Mouse (Mus musculus): ENCODE measurements at regions not wholly inside any gene's neighbourhood (a gene's known extent, or its start where the extent isn't known, plus 50 kb on each side); places are given as distances from the start of the nearest gene placed in this dataset.
"Not testable (repeated sequence)": the region's sequence is repeated elsewhere in the genome, so short reads cannot be mapped to it uniquely, and the experiment has no call there.

- DNase-seq (ENCODE audit: low spot score), result no peak
- no peak overlapping the region for H3K27ac ChIP-seq (replicated peaks)
- H3K27me3 ChIP-seq (ENCODE audit: low read depth, poor library complexity, severe bottlenecking), result no peaks in the 10 kb centered on the region
- H3K4me3 ChIP-seq, result no peak overlapping the region
- H3K9me3 ChIP-seq (replicated peaks), result no peaks in the 10 kb centered on the region
- H3K36me3 ChIP-seq, result no peaks in the 10 kb centered on the region
- H3K4me1 ChIP-seq, result no peaks in the 10 kb centered on the region
Observed at GRCm38 (mm10) chr5:39212550-39212949, 335.9 kb upstream of the Clnk start.

DNA sequence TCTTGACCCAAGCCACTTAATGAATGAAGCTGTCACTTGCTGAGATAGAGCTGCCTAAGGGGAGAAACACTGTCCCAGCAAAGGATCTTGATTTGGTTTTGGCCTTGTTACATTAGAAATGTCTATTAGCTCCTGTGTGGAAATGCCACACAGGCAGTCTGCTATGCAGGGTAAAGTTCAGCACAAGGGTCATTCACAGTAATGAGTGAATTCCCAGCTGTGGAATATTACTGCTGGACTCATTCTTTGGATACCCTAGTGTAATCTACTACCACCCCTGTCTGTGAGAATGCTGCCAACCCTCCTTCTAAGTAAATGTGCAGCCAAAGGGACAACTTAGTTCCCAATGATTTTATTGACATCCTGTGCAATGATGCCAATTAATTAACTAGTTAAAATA is 322.2 kb upstream of the Clnk start:
- H3K27me3 ChIP-seq (ENCODE audit: low read depth, poor library complexity, severe bottlenecking), result no peaks in the 10 kb centered on the region
- no peaks in the 10 kb centered on the region for H3K4me1 ChIP-seq
- no peaks in the 10 kb centered on the region for H3K9me3 ChIP-seq (replicated peaks)
- H3K4me3 ChIP-seq, result no peak overlapping the region
- H3K36me3 ChIP-seq, result no peaks in the 10 kb centered on the region
- no peak overlapping the region for H3K27ac ChIP-seq (replicated peaks)
- no peak for DNase-seq (ENCODE audit: low spot score)

GRCm38 (mm10) chr5:39191153-39191552 is 314.5 kb upstream of the Clnk start:
- H3K4me3 ChIP-seq; H3K9me3 ChIP-seq (replicated peaks); H3K27ac ChIP-seq (replicated peaks); H3K4me1 ChIP-seq; H3K36me3 ChIP-seq; H3K27me3 ChIP-seq (ENCODE audit: low read depth, poor library complexity, severe bottlenecking); DNase-seq (ENCODE audit: low spot score): not testable (repeated sequence)
- 76% methylated on average over 2 of the region's 4 CpGs for WGBS

- no peak for DNase-seq (ENCODE audit: low spot score)
- WGBS, result 88% methylated on average over 2 of the region's 2 CpGs
- Histone ChIP-seq H3K36me3 (no peaks in the 10 kb centered on the region), H3K27me3 (ENCODE audit: low read depth, poor library complexity, severe bottlenecking) (no peaks in the 10 kb centered on the region), H3K4me3 (no peak overlapping the region), H3K4me1 (peaks cover 8% of the 10 kb centered on the region), H3K9me3 (replicated peaks) (no peaks in the 10 kb centered on the region), H3K27ac (replicated peaks) (no peak overlapping the region)
Observed at GRCm38 (mm10) chr5:39181616-39182402, 305.2 kb upstream of the Clnk start.

GRCm38 (mm10) chr5:39181028-39181427 is 304.4 kb upstream of the Clnk start:
- Histone ChIP-seq H3K4me1 (peaks cover 8% of the 10 kb centered on the region), H3K27me3 (ENCODE audit: low read depth, poor library complexity, severe bottlenecking) (no peaks in the 10 kb centered on the region), H3K4me3 (no peak overlapping the region), H3K27ac (replicated peaks) (no peak overlapping the region), H3K9me3 (replicated peaks) (no peaks in the 10 kb centered on the region), H3K36me3 (no peaks in the 10 kb centered on the region)
- no peak for DNase-seq (ENCODE audit: low spot score)
- 66% methylated on average over 4 of the region's 4 CpGs for WGBS

DNA sequence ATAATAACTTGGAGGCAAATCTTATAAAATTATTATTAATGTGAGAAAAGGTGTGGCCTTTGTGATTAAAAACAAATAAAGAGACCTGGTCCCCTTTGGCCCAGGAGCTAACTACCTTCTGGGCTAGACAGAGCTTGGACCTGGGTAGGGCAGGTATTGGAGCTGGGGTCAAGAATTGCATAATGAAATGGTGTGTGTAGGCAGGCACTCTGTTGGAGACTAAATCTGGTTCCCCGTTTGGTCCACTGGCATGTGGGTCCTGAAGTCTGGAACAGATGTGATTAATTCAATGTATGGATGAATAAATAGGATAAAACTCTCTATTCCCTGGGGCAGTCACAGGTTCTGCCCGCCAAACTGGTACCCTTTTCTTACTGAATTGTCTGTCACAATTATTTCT is 301.3 kb upstream of the Clnk start:
- Histone ChIP-seq H3K4me1 (peaks cover 8% of the 10 kb centered on the region), H3K36me3 (no peaks in the 10 kb centered on the region), H3K27me3 (ENCODE audit: low read depth, poor library complexity, severe bottlenecking) (no peaks in the 10 kb centered on the region), H3K27ac (replicated peaks) (no peak overlapping the region), H3K9me3 (replicated peaks) (no peaks in the 10 kb centered on the region), H3K4me3 (no peak overlapping the region)
- DNase-seq (ENCODE audit: low spot score), result no peak
- WGBS, result 40% methylated on average over 2 of the region's 2 CpGs

DNA sequence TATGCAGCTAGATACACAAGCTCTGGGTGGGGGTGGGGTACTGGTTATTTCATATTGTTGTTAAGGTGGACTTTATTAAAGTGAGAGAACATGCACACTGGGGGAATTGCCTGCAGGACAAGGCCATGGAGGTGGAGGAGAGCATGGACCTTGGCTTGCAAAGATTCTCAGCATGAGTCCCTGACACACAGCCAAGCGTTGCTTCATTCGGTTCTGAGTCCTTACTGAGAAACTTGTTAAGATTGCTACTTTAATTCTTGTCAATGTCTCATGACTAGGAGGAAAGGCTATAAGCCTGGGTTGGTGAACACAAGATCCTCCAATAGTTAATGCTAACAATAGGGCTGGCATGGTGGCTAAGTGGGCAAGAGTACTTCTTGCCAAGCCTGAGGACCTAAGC is 300.3 kb upstream of the Clnk start:
- Histone ChIP-seq H3K27me3 (ENCODE audit: low read depth, poor library complexity, severe bottlenecking) (no peaks in the 10 kb centered on the region), H3K36me3 (no peaks in the 10 kb centered on the region), H3K4me3 (no peak overlapping the region), H3K27ac (replicated peaks) (no peak overlapping the region), H3K4me1 (peaks cover 8% of the 10 kb centered on the region), H3K9me3 (replicated peaks) (no peaks in the 10 kb centered on the region)
- WGBS, result 97% methylated on average over 2 of the region's 2 CpGs
- no peak for DNase-seq (ENCODE audit: low spot score)

DNA sequence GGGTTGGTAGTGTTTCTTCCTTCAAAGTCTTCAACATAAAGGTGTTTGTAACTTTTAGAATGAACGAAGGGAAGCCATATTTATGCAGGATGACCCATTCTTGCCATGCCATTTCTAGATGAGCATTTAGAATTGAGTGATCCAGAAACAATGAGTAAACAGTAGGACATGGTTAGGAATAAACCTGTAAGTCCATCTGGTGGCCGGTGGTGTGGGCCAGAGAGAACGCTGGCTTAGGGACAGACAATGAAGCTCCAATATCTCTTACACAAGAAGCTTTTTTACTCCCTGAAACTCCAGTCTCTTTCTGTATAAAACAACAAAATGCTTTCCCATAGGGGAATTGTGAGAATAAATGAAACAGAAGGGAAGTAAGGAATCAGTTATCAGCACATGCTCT is 296.9 kb upstream of the Clnk start:
- 94% methylated on average over 3 of the region's 3 CpGs for WGBS
- no peak for DNase-seq (ENCODE audit: low spot score)

DNA sequence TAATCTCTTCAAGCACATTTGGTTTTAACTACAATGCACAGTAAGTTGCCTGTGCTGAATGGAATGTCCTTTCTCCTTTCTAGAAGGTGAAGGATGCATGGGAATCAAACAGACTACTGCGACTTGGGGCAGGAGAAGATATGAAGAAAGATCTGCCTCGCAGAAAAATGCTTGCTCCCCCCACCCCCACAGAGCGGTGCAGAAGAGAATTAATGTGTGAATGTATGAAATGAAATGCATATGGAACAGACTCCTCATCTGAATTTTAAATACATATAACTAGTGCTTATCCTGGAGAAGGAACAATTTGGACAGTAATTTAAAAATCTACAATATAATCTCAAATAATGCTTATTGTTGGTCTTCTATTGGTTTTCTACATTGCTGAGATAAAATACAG is 283.0 kb upstream of the Clnk start:
- DNase-seq (ENCODE audit: low spot score), result no peak
- Histone ChIP-seq H3K36me3 (no peaks in the 10 kb centered on the region), H3K27ac (replicated peaks) (no peak overlapping the region), H3K4me3 (no peak overlapping the region), H3K4me1 (no peaks in the 10 kb centered on the region), H3K27me3 (ENCODE audit: low read depth, poor library complexity, severe bottlenecking) (no peaks in the 10 kb centered on the region), H3K9me3 (replicated peaks) (no peaks in the 10 kb centered on the region)
- WGBS, result 95% methylated on average over 3 of the region's 3 CpGs

More for the DNA sequence above, 296.9 kb upstream of the Clnk start:
- Histone ChIP-seq H3K4me3 (no peak overlapping the region), H3K27ac (replicated peaks) (no peak overlapping the region), H3K27me3 (ENCODE audit: low read depth, poor library complexity, severe bottlenecking) (no peaks in the 10 kb centered on the region), H3K9me3 (replicated peaks) (no peaks in the 10 kb centered on the region), H3K36me3 (no peaks in the 10 kb centered on the region), H3K4me1 (peaks cover 6% of the 10 kb centered on the region; the same call in 1 of the 2 replicates)

- 92% methylated on average over 1 of the region's 1 CpGs for WGBS
- no peak for DNase-seq (ENCODE audit: low spot score)
- H3K9me3 ChIP-seq (replicated peaks), result no peaks in the 10 kb centered on the region
- no peaks in the 10 kb centered on the region for H3K27me3 ChIP-seq (ENCODE audit: low read depth, poor library complexity, severe bottlenecking)
- no peaks in the 10 kb centered on the region for H3K36me3 ChIP-seq
- H3K4me3 ChIP-seq, result no peak overlapping the region
- no peaks in the 10 kb centered on the region for H3K4me1 ChIP-seq
- H3K27ac ChIP-seq (replicated peaks), result no peak overlapping the region
Observed at GRCm38 (mm10) chr5:39155763-39156162, 279.2 kb upstream of the Clnk start.

- Histone ChIP-seq H3K4me1 (no peaks in the 10 kb centered on the region), H3K27ac (replicated peaks) (no peak overlapping the region), H3K4me3 (no peak overlapping the region), H3K36me3 (no peaks in the 10 kb centered on the region), H3K27me3 (ENCODE audit: low read depth, poor library complexity, severe bottlenecking) (no peaks in the 10 kb centered on the region), H3K9me3 (replicated peaks) (no peaks in the 10 kb centered on the region)
- no peak for DNase-seq (ENCODE audit: low spot score)
Observed at GRCm38 (mm10) chr5:39153291-39153794, 276.7 kb upstream of the Clnk start.

GRCm38 (mm10) chr5:39151917-39152316 is 275.3 kb upstream of the Clnk start:
- WGBS, result 93% methylated on average over 4 of the region's 4 CpGs
- Histone ChIP-seq H3K27ac (replicated peaks) (no peak overlapping the region), H3K9me3 (replicated peaks) (no peaks in the 10 kb centered on the region), H3K4me3 (no peak overlapping the region), H3K27me3 (ENCODE audit: low read depth, poor library complexity, severe bottlenecking) (no peaks in the 10 kb centered on the region), H3K4me1 (no peaks in the 10 kb centered on the region), H3K36me3 (no peaks in the 10 kb centered on the region)
- no peak for DNase-seq (ENCODE audit: low spot score)

GRCm38 (mm10) chr5:39150891-39151290 is 274.3 kb upstream of the Clnk start:
- H3K9me3 ChIP-seq (replicated peaks), result no peaks in the 10 kb centered on the region
- no peaks in the 10 kb centered on the region for H3K27me3 ChIP-seq (ENCODE audit: low read depth, poor library complexity, severe bottlenecking)
- H3K4me3 ChIP-seq, result no peak overlapping the region
- no peaks in the 10 kb centered on the region for H3K36me3 ChIP-seq
- 90% methylated on average over 4 of the region's 4 CpGs for WGBS
- H3K27ac ChIP-seq (replicated peaks), result no peak overlapping the region
- no peak for DNase-seq (ENCODE audit: low spot score)
- peaks cover 2% of the 10 kb centered on the region for H3K4me1 ChIP-seq
